Mouse (Mus musculus): ENCODE measurements around the gene Tmem161b. TPM values are rescaled to one million over a fixed set of nuclear protein-coding genes. Genes with fewer than 3 reads are reported as not detected.
"Not testable (repeated sequence)": the region's sequence is repeated elsewhere in the genome, so short reads cannot be mapped to it uniquely, and the experiment has no call there.

Gene Tmem161b
- 17.6 TPM for polyA plus RNA-seq (2021)

DNA sequence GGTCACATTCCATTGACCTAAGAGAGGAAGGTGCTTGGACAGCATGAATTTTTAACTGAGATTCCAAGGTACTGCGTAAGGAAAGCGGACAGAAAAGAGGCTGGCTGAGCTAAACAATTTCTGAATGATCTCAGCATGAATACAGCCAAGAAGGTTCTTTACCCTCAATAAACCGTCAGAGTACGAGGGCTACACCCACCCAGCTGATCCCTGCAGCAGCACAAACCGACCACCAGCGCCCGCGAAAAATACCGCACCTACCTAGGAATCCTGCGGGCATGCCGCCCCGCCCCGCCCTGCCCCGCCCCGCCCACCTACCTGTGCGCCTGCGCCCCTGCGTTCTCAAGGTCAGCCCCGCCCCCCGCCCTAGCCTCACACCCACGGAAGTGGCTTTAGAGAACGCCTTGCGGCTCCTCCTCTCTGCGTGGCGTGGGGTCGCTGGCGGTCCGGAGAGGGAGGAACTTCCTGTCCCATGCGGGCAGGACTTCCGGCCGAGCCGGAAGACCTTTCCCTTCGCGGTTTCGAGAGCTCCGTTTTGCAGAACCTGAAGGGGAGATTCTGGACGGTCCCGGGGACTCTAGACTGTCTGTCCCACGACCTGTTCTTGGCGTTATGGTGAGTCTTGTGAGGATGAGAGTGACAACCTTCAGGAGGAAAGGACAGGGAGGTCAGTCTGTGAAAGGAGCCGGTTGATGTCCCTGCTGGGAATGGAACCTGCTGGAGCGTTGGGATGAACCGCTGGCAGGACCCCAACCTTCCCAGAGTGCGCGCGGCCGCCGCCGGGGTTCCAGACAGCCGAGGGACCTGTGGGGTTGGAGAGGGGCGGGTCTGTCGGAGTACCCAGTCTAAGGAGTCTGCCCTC is at the start of gene Tmem161b:
Gene Tmem161b (plus strand): TSS at position 477 of the 862 bp plus-strand sequence.
- ATAC-seq (peak; percentile 100), DNase-seq (ENCODE audit: low read depth, low spot score) (peak; percentile 50)
- ChIA-PET POLR2A (interaction anchor here (0.6 kb wide), 1 partner anchor 90 kb away, joined by 3 read pairs; no protein-coding TSS in a partner anchor), CTCF (no interaction called here)
- TF ChIP-seq CTCF (IDR thresholded peaks at IDR 0.05) = no peak
- H3K27me3 ChIP-seq = peaks cover 4% of the 10 kb centered on the region
- in situ Hi-C loops (cut with MboI; ENCODE audit: low pct_unique_long_range_greater_than_20kb) = loop anchor here (10.0 kb wide), 1 partner anchor 487 kb away; no protein-coding TSS in a partner anchor

DNA sequence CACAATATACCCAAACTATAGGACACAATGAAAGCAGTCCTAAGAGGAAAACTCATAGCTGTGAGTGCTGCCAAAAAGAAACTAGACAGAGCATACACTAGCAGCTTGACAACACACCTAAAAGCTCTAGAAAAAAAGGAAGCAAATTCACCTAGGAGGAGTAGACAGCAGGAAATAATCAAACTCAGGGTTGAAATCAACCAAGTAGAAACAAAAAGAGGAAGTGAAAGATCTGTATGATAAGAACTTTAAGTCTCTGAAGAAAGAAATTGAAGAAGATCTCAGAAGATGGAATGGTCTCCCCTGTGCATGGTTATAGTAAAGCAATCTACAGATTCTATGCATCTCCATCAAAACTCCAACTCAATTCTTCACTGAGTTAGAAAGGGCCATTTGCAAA is 36.3 kb upstream of the Tmem161b start:
- H3K27me3 ChIP-seq; ATAC-seq; CTCF ChIA-PET; DNase-seq (ENCODE audit: low read depth, low spot score); POLR2A ChIA-PET; in situ Hi-C loops (cut with MboI; ENCODE audit: low pct_unique_long_range_greater_than_20kb): not testable (repeated sequence)

DNA sequence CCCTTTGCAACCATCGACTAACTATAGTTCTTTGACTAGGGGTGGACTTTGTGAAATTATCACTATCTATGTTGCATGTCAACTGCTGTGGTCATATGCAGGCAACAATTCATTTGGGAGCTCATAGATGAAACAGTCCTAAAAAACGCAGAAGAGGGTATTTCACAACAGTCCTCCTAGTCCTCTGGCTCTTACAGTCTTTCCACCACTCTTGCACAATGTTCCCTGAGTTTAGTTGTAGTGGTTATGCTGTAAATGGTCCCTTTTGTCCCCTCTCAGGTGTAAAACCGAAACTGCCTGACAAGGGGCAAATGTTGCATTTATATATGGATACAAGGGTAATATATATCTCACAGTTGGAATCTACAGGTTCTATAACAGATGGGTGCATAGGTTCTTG is 29.4 kb upstream of the Tmem161b start:
- ATAC-seq (no peak), DNase-seq (ENCODE audit: low read depth, low spot score) (no peak)
- no peak for TF ChIP-seq CTCF (IDR thresholded peaks at IDR 0.05)
- H3K27me3 ChIP-seq = no peaks in the 10 kb centered on the region
- CTCF ChIA-PET = no interaction called here
- in situ Hi-C loops (cut with MboI; ENCODE audit: low pct_unique_long_range_greater_than_20kb) = no loop called here
- POLR2A ChIA-PET = no interaction called here

DNA sequence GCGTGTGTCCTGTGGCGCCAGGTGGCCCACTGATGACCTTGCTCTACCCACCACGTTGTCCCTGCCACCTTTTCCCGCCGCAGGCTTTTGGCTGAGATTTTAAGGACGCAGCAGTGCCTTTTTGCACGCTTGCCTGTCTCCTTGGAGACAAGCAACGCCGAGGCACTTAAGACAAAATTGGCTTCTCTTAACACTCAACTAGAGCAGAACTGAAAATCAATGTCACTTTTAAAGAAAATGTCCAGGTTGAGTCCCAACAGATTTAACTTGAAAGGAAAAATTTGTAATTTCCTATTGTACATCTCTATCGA is 541 bp downstream of the Tmem161b start:
- no peaks in the 10 kb centered on the region for H3K27me3 ChIP-seq
- in situ Hi-C loops (cut with MboI; ENCODE audit: low pct_unique_long_range_greater_than_20kb) = loop anchor here (10.0 kb wide), 1 partner anchor 488 kb away; no protein-coding TSS in a partner anchor
- no peak for ATAC-seq
- DNase-seq (ENCODE audit: low read depth, low spot score) = no peak
- ChIA-PET POLR2A (interaction anchor here (0.6 kb wide), 1 partner anchor 27 kb away, joined by 5 read pairs; no protein-coding TSS in a partner anchor), CTCF (no interaction called here)
- no peak for TF ChIP-seq CTCF (IDR thresholded peaks at IDR 0.05)

DNA sequence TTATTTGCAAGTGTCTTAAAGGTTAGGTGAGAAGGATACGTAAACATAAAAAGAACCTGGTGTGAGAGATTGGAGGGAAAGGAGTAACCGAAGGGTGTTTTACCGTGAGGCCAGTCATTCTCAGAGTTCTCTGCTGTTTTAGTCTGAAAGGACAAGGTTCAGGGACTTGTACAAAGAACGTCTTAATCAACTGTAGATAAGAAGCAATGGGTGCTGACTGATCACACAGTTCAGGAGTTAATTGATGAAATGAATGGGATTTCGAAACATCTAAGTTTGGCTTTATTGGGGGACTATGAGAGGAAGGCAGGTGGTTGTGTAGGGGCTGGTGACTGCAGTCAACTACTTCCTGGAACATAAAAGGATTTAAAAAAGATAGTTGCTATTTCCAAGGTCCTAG is 922 bp downstream of the Tmem161b start:
- DNase-seq (ENCODE audit: low read depth, low spot score) (no peak), ATAC-seq (no peak)
- ChIA-PET CTCF (no interaction called here), POLR2A (interaction anchor here (0.6 kb wide), 1 partner anchor 27 kb away, joined by 5 read pairs; no protein-coding TSS in a partner anchor)
- in situ Hi-C loops (cut with MboI; ENCODE audit: low pct_unique_long_range_greater_than_20kb) = loop anchor here (10.0 kb wide), 1 partner anchor 488 kb away; no protein-coding TSS in a partner anchor
- H3K27me3 ChIP-seq = no peaks in the 10 kb centered on the region
- no peak for TF ChIP-seq CTCF (IDR thresholded peaks at IDR 0.05)

DNA sequence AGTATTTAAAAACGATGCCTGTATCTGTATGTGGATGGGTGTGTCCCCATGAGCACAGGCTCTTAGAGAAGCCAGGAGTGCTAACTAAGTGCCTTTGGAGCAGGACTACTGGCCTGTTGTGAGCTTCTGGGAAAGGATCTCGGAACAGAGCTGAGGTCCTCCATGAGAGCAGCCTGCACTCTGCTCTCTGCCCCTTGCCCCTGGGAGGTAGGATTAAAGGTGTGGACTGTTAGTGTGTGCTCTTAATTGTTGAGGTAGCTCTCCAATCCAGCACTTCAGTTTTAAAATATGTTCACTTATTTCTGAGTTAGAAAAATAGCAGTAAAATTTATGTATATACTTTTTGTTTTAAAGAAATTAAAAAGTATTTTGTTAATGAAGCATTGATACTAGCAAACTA is 11.9 kb downstream of the Tmem161b start:
- DNase-seq (ENCODE audit: low read depth, low spot score) = no peak
- ATAC-seq = no peak
- ChIA-PET CTCF (interaction anchor here (1.5 kb wide), 1 partner anchor 9 kb away, joined by 3 read pairs; no protein-coding TSS in a partner anchor), POLR2A (no interaction called here)
- in situ Hi-C loops (cut with MboI; ENCODE audit: low pct_unique_long_range_greater_than_20kb) = no loop called here
- TF ChIP-seq CTCF (IDR thresholded peaks at IDR 0.05) = no peak
- no peaks in the 10 kb centered on the region for H3K27me3 ChIP-seq

DNA sequence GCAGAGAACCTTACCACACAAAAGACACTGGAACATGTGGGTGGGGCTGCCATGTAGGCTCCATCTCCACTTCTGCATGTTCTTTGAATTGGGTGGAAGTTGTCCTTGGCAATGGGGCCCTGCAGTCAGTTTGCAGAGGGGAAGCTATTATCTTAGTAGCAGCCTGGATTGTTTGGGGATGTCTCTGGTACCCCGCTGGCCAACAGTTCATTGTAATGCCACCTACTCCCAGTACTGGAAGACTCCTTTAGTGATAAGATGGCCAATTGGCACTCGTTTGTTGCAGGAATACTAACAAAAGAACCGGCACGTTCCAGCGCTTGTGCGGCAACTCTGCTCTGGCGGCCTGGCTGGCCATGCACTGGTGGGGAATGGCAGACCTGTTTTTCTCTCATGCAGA is 14.7 kb downstream of the Tmem161b start:
- ChIA-PET POLR2A (no interaction called here), CTCF (no interaction called here)
- H3K27me3 ChIP-seq = no peaks in the 10 kb centered on the region
- no peak for DNase-seq (ENCODE audit: low read depth, low spot score)
- in situ Hi-C loops (cut with MboI; ENCODE audit: low pct_unique_long_range_greater_than_20kb) = no loop called here
- ATAC-seq = no peak
- TF ChIP-seq CTCF (IDR thresholded peaks at IDR 0.05) = no peak

DNA sequence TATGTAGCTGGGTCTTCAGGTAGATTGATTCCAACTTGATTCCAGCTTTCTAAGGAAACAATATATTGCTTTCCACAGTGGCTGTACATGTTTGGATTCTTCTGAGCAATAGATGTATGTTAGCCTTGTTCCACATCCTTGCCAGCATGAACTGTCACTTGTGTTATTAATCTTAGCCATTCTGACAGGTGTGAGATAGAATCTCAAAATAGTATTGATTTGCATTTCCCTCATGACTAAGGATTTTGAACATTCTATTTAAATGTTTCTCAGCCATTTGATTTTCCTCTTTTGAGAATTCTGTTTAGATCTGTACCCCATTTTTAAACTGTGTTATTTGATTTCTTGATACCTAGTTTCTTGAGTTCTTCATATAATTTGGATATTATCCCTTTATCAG is 16.1 kb downstream of the Tmem161b start:
- ChIA-PET POLR2A (no interaction called here), CTCF (no interaction called here)
- ATAC-seq (no peak), DNase-seq (ENCODE audit: low read depth, low spot score) (no peak)
- no peaks in the 10 kb centered on the region for H3K27me3 ChIP-seq
- no peak for TF ChIP-seq CTCF (IDR thresholded peaks at IDR 0.05)
- in situ Hi-C loops (cut with MboI; ENCODE audit: low pct_unique_long_range_greater_than_20kb) = no loop called here

DNA sequence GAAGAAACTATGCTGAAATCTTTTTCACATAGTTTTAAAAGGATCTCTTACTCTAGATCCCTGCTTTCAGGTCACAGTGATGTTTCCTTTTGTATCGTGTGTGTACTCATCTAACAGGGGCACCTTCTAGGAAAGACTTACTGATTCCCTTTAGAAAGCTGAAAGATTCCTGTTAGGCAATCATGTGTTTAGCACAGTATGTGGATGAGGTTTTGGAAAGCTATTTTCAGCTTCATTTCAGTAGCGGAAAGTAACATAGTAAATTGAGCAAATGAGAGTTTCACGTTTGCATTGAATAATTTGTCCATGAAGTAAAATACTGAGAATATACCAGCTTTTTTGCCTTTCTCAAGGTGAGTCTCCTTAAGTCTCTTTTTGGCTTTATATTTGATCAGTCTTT is 26.0 kb downstream of the Tmem161b start:
- ChIA-PET POLR2A (no interaction called here), CTCF (interaction anchor here (1.1 kb wide), 1 partner anchor 8 kb away, joined by 3 read pairs; no protein-coding TSS in a partner anchor)
- no peak for DNase-seq (ENCODE audit: low read depth, low spot score)
- no peaks in the 10 kb centered on the region for H3K27me3 ChIP-seq
- no peak for TF ChIP-seq CTCF (IDR thresholded peaks at IDR 0.05)
- ATAC-seq = no peak
- in situ Hi-C loops (cut with MboI; ENCODE audit: low pct_unique_long_range_greater_than_20kb) = no loop called here

DNA sequence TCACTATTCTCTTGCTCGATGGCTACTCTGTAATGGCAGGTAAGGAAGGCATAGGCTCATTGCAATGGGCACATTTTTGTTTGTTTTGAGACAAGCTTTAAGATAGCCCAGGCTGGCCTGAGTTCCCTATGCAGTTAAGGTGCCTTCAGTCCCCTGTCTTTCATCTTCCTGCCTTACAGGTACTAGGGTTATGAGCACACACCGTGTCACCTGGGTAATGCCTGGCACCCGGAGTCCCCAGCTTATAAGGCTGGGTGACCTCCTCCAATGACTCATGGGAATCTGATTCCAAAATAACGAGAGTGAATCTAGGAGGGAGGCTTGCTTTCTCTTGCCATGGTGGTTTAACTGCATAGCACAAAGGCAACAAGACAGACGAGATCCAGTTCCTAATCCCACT is 29.2 kb downstream of the Tmem161b start:
- CTCF ChIA-PET = no interaction called here
- no peak for TF ChIP-seq CTCF (IDR thresholded peaks at IDR 0.05)
- ATAC-seq (no peak), DNase-seq (ENCODE audit: low read depth, low spot score) (no peak)
- POLR2A ChIA-PET = no interaction called here
- in situ Hi-C loops (cut with MboI; ENCODE audit: low pct_unique_long_range_greater_than_20kb) = no loop called here
- H3K27me3 ChIP-seq = no peaks in the 10 kb centered on the region

DNA sequence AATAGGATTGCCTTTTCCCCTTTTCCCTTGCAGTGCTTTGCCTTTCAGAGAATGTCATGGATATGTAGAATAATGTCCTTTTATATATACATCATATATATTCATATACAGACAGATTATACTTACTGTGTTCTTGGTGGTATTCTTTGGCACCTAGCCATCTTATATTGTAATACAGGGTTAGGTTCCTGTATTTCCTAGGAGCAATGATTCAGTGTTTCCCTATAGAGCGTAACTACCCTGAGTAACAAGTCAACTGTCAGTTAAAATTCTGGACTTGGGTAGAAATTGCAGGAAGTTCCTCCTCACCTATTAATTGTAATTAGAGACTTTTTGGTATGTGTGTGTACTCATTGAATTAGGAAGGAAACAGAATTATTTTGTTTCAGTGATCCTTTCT is 33.0 kb downstream of the Tmem161b start:
- H3K27me3 ChIP-seq = no peaks in the 10 kb centered on the region
- in situ Hi-C loops (cut with MboI; ENCODE audit: low pct_unique_long_range_greater_than_20kb) = no loop called here
- ATAC-seq (no peak), DNase-seq (ENCODE audit: low read depth, low spot score) (no peak)
- TF ChIP-seq CTCF (IDR thresholded peaks at IDR 0.05) = no peak
- CTCF ChIA-PET = no interaction called here
- POLR2A ChIA-PET = no interaction called here

DNA sequence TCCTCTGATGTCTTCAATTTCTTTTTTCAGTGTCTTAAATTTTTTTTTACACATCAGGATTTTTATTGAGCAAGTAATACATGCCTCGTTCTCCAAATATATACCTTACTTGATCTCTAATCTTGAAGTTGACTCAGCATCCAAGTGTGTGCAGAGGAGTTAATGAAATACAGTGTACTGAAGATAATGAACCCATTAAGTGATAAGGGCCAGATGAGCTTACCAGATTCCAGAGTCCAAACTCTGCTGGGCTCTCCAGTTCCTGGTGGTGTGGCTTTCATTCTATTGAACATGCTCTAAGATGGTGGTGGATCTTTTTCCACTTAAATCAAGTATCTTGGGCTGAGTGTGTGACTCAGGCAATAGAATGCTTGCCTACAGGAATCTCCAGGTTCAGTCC is 42.3 kb downstream of the Tmem161b start:
- H3K27me3 ChIP-seq; POLR2A ChIA-PET; in situ Hi-C loops (cut with MboI; ENCODE audit: low pct_unique_long_range_greater_than_20kb); CTCF ChIA-PET; ATAC-seq; DNase-seq (ENCODE audit: low read depth, low spot score): not testable (repeated sequence)

Measured in Patski (cell line).